Mouse (Mus musculus) cerebellum, adult 18-20 months (tissue): Measurements from ENCODE around the gene Maml2.

Experiments used
- DNase-seq, 2 experiments: peaks; one replicate each; pipeline ENCODE4 v3.0.0; 2021

Maml2 gene

DNA sequence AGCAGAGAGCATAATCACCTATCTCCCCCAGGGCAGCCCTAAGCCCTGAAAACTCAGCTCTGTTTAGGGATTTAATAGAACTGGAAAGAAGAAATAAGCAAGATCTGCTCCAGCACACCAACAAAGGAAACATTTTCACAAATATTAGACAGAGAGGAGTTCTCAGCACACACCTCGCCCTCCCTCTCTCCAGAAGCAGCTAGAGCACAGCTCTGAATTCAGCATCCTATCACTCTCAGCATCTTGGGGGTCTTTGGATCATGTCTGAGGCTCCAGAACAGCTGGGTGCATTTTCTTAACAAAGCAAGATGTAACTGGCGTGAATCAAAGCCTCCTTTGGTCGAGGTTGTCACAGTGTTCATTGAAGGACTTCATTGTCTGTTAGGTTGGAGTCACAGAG, 12.5 kb downstream of the Maml2 start:
- DNase-seq = peak in 1 of 2 experiments; percentile 2

DNA sequence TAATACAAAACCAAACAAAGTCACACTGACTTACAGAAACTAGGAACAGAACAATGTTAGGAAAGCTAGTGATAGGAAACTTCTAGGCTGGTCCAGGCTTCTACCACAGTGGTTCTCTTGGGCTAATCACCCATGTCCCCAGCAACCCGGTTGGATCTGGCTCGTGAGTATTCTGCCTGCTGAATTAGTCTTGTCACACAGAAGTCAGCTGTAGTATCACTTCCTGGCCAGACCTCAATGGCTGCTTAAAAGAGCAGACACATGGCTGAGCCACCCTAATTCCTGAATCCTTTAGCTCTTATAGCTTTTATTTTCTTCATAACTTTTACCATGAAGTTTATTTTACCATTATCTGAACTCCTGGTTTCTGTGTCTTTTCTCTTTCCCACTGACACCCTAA, 13.3 kb downstream of the Maml2 start:
- DNase-seq = peak in 1 of 2 experiments; percentile 3

GRCm38 (mm10) chr9:13313923-13314322, 16.2 kb downstream of the Maml2 start:
- no peak for DNase-seq

GRCm38 (mm10) chr9:13314577-13315004, 16.8 kb downstream of the Maml2 start:
- peak in 1 of 2 experiments; percentile 21 for DNase-seq

GRCm38 (mm10) chr9:13315393-13315792, 17.6 kb downstream of the Maml2 start:
- peak in 1 of 2 experiments; percentile 3 for DNase-seq

DNA sequence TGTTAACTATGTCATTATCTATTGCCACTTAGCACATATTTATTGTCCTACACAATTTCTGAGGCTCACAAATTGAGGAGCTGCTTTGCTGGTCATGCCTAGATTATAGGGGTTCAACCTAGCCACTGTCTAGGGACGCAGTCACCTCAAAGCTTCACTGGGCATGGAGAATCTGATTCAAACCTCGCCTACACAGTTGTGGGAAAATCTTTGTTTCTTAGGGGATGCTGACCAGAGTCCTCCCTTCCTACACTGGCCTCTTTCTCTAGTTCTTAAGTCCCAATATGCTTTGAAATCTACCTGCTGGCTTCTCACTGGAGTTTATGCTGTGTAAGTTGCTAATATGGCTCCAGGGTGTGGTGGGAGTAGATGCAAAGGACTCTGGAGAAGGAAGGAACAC, 21.8 kb downstream of the Maml2 start:
- DNase-seq = peak in 1 of 2 experiments; percentile 1

GRCm38 (mm10) chr9:13320800-13321364, 23.1 kb downstream of the Maml2 start:
- DNase-seq = peak in 1 of 2 experiments; percentile 1

GRCm38 (mm10) chr9:13323074-13323473, 25.3 kb downstream of the Maml2 start:
- peak in 1 of 2 experiments; percentile 3 for DNase-seq

- peak in 1 of 2 experiments; percentile 2 for DNase-seq
These were observed 25.9 kb downstream of the Maml2 start for GRCm38 (mm10) chr9:13323612-13324011.

DNA sequence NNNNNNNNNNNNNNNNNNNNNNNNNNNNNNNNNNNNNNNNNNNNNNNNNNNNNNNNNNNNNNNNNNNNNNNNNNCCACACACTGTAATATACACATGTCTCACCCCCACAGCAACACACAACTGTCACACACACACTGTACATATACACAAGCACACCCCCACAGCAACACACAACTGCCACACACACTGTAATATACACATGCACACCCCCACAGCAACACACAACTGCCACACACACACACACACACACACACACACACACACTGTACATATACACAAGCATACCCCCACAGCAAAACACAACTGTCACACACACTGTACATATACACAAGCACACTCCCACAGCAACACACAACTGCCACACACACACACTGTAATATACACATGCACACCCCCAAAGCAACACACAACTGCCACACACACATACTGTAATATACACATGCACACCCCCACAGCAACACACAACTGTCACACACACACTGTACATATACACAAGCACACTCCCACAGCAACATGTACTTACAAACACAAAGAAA, 116.5 kb downstream of the Maml2 start:
- no peak for DNase-seq

GRCm38 (mm10) chr9:13425031-13425940, 127.5 kb downstream of the Maml2 start:
- DNase-seq = peak; percentile 35 to 37

GRCm38 (mm10) chr9:13429477-13430125, 131.8 kb downstream of the Maml2 start:
- no peak for DNase-seq

- DNase-seq = no peak
These were observed 132.5 kb downstream of the Maml2 start for GRCm38 (mm10) chr9:13430302-13430701.

GRCm38 (mm10) chr9:13430744-13431143, 133.0 kb downstream of the Maml2 start:
- no peak for DNase-seq

GRCm38 (mm10) chr9:13431646-13432045, 133.9 kb downstream of the Maml2 start:
- no peak for DNase-seq

DNA sequence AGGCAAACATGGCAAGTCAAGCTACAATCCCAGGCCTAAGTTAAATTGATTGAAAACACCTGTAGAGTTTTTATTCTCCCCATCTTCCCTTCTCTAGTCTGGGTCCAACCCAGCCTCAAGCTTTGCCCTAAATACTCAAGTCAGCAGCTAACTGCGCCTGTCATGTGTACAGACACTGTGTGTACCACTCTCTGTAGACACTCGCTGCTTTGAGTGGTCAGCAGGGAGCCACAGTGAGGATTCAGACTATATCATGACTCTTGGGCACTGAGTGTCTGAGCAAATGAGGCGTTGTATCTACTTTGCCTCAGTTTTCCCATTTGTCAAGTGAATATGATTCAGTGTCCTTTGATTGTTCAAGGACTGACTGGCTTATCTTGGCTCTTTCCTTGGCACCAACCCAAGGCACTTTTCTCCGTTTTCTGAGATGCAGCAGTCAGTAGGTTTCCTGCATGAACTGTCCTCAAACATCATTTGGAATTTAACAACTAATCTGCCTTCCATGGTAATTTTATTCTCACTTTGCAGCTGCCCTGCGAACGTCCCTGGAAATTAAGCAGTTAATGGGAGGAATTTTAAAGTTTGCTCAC, 135.8 kb downstream of the Maml2 start:
- no peak for DNase-seq

- no peak for DNase-seq
These were observed 143.2 kb downstream of the Maml2 start for GRCm38 (mm10) chr9:13440911-13441310.

DNA sequence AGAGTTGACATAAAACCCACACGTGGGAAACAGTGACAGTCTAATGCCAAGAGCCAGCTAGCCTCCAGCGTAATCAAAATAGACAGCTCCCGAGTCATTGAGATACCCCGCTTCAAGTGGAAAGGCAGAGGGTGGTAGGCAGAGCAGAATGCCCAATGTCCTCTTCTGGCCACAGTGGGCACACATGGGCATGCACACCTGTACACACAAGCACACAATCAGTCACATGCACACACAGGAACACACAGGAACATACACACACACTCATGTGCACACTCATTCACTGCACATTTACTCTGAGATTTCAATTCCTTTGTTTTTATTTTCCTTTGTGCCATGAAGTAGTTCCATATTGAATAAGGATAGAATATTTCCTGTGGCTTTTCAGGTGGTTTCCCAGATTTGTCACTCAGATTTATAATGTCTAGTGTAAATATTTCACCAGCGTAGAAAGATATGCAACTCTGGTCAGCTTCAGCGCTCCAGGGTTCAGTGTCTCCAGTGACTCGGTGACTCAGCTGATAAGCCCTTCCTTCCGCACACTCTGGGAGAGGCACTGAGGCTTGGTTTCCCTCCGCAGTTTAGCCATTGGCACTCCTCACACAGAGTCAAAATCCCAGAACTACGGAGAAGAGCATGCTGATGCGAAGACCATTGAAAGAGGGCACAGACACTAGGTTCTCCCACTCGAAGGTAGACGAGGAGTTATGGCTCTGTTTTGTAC, 144.4 kb downstream of the Maml2 start:
- DNase-seq = no peak

- no peak for DNase-seq
These were observed 145.9 kb downstream of the Maml2 start for GRCm38 (mm10) chr9:13443484-13444211.

GRCm38 (mm10) chr9:13446236-13446635, 148.5 kb downstream of the Maml2 start:
- DNase-seq = no peak

DNA sequence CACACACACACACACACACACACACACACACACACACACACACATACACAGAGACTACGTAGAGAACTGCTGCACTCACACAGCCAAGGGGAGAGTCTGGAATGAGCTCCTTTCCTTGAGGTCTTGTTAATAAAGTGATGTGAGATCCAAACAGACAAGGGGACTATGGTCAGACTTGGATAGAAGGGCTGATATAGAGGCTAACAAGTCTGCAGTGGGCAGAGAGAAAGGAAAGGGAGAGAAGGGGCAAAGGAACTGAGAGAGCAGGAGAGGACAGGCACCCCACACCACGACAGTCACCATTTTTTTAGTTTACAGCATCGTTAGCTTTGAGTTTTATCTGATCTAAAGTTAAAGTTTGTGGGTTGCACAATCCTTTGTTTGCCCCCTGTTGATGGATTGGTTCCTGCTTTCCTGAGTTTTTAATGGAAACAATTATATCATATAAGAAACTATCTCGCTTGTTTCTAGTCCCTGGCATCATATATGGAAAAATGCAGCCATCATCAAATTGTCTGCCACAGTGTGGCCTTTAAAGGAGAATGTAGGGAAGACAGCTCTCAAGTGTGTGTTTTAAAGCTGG, 149.0 kb downstream of the Maml2 start, which contains the start of gene Gm17571:
TSS of gene Gm17571 (minus strand) at position 51 of the 583 bp plus-strand sequence.
- DNase-seq = no peak
